Mouse (Mus musculus) forebrain, embryonic 10.5 days (tissue): ENCODE data around the gene Itga2b. TPM values are rescaled to one million over a fixed set of nuclear protein-coding genes. Genes with fewer than 3 reads are reported as not detected.

Experiments
- microRNA-seq: library from miRNA; unstranded; fragments of <30 nt; microRNA quantifications from one replicate; pipeline ENCODE4, GENCODE M21; 2017
- polyA plus RNA-seq: library from polyadenylated mRNA; unstranded; fragments of >200 nt; fragmentation: Nextera tagmentation; extraction: Ambion mirVana; gene quantifications from 2 replicates; pipeline ENCODE4 v1.2.1, GENCODE M21; 2016

Itga2b gene
- polyA plus RNA-seq, 1 experiment from 2014 or later: 6.4 TPM

Small RNA genes lying within 50 kb of the gene (microRNA-seq; reads per million reads assigned to microRNA genes)
- not detected for gene Mir6930

Other genes with a start within 250 kb of the Itga2b start
- 39.8 and 44.6 TPM in 2 replicates for gene Hdac5, start 240.0 kb downstream of the Itga2b start, polyA plus RNA-seq
- 27.3 TPM in 2 replicates for gene BC030867, start 221.2 kb downstream of the Itga2b start, polyA plus RNA-seq
- 0.05 and 0.06 TPM in 2 replicates for gene Asb16, start 201.4 kb downstream of the Itga2b start, polyA plus RNA-seq
- gene Tmub2, start 185.2 kb downstream of the Itga2b start, polyA plus RNA-seq: 44.9 and 46.0 TPM in 2 replicates
- gene Atxn7l3, start 173.5 kb downstream of the Itga2b start, polyA plus RNA-seq: 14.1 and 15.6 TPM in 2 replicates
- 95.5 and 98.7 TPM in 2 replicates for gene Ubtf, start 150.4 kb downstream of the Itga2b start, polyA plus RNA-seq
- 37.4 and 52.1 TPM in 2 replicates for gene Slc4a1, start 103.9 kb downstream of the Itga2b start, polyA plus RNA-seq
- gene Rundc3a, start 76.7 kb downstream of the Itga2b start, polyA plus RNA-seq: 10.5 and 13.5 TPM in 2 replicates
- 255 and 262 TPM in 2 replicates for gene Slc25a39, start 62.2 kb downstream of the Itga2b start, polyA plus RNA-seq
- gene Grn, start 39.8 kb downstream of the Itga2b start, polyA plus RNA-seq: 66.2 and 70.1 TPM in 2 replicates
- 2.2 and 2.8 TPM in 2 replicates for gene Fam171a2, start 22.4 kb downstream of the Itga2b start, polyA plus RNA-seq
- 58.7 and 62.3 TPM in 2 replicates for gene Gpatch8, start 86.3 kb upstream of the Itga2b start, polyA plus RNA-seq
- 11.8 and 13.1 TPM in 2 replicates for gene Gm11627, start 109.3 kb upstream of the Itga2b start, polyA plus RNA-seq
- gene Fzd2, start 134.3 kb upstream of the Itga2b start, polyA plus RNA-seq: 39.2 and 42.2 TPM in 2 replicates
- 0.10 and 0.15 TPM in 2 replicates for gene Meioc, start 193.6 kb upstream of the Itga2b start, polyA plus RNA-seq
- 61.7 and 65.8 TPM in 2 replicates for gene Ccdc43, start 227.7 kb upstream of the Itga2b start, polyA plus RNA-seq